ENCODE assay signal across 8 mouse cellular contexts in the genomic region with DNA sequence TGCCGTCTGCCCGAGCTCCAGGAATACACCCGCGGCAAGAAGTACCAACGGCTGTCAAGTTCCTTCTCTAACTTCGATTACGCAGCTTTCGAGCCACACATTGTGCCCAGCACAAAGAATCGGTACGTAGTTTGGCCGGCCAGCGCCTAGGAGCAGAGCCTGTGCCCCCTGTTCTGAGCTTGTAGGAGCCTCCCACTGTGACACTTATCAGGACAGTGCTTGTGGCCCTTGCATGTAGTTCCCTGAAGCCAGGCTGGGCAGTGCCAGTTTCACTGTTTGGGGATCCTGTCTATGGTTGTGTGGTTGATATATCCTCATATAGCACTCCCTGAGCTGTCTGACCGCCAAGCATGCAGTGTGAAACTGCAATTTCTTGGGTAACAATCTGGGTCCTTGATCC. TPM values are rescaled to one million over a fixed set of nuclear protein-coding genes. Genes with fewer than 3 reads are reported as not detected.
DNase-seq lines count a peak whose midpoint lies in the region; ATAC-seq lines count a peak whose summit lies in the region.

No protein-coding gene starts in this region.

- WGBS in lung, embryonic 15.5 days, result 2% methylated on average over 13 of the region's 13 CpGs
- 2% methylated on average over 13 of the region's 13 CpGs for WGBS in limb, embryonic 13.5 days
- 3% methylated on average over 13 of the region's 13 CpGs for WGBS in neural tube, embryonic 15.5 days

- peak overlapping the region; percentile 96 for H3K4me2 ChIP-seq in lung, embryonic 15.5 days
- peak overlapping the region; percentile 98 for H3K4me2 ChIP-seq in limb, embryonic 13.5 days (replicated peaks)
- H3K4me2 ChIP-seq in neural tube, embryonic 15.5 days, result peak overlapping the region; percentile 97

- ATAC-seq in lung, embryonic 15.5 days (ENCODE audit: borderline replicate concordance, extremely low read depth, low FRiP score, low TSS enrichment), result no peak
- no peak for ATAC-seq in limb, embryonic 13.5 days (ENCODE audit: low FRiP score, low read depth)
- 0 out of 2 replicates have a peak, but pooled peaks have one; percentile 18 for ATAC-seq in neural tube, embryonic 15.5 days (ENCODE audit: low FRiP score)

- H3K4me1 ChIP-seq in lung, embryonic 15.5 days, result peaks cover 41% of the 10 kb centered on the region
- H3K4me1 ChIP-seq in erythroblast, embryonic 14.5 days (ENCODE audit: control insufficient read depth), result peaks cover 70% of the 10 kb centered on the region
- peaks cover 45% of the 10 kb centered on the region for H3K4me1 ChIP-seq in limb, embryonic 13.5 days
- H3K4me1 ChIP-seq in neural tube, embryonic 15.5 days, result peaks cover 49% of the 10 kb centered on the region

- no peak for DNase-seq in lung, adult 18-20 months
- DNase-seq in spleen, postnatal 4 days (ENCODE audit: low spot score in 2 of 2), result no peak
- DNase-seq in retina, postnatal 1 day, result no peak
- DNase-seq in gastrocnemius, postnatal 10 days, result no peak

- H3K27ac ChIP-seq in lung, embryonic 15.5 days, result peak overlapping the region; percentile 69
- peak overlapping the region; percentile 69; the same call in 1 of the 2 replicates for H3K27ac ChIP-seq in limb, embryonic 13.5 days
- H3K27ac ChIP-seq in neural tube, embryonic 15.5 days (replicated peaks), result peak overlapping the region; percentile 86

- H3K36me3 ChIP-seq in lung, embryonic 15.5 days, result peaks cover 69% of the 10 kb centered on the region
- H3K36me3 ChIP-seq in erythroblast, embryonic 14.5 days (ENCODE audit: control insufficient read depth), result peaks cover 82% of the 10 kb centered on the region
- peaks cover 70% of the 10 kb centered on the region for H3K36me3 ChIP-seq in limb, embryonic 13.5 days
- peaks cover 64% of the 10 kb centered on the region for H3K36me3 ChIP-seq in neural tube, embryonic 15.5 days

- H3K27me3 ChIP-seq in lung, embryonic 15.5 days, result no peaks in the 10 kb centered on the region
- H3K27me3 ChIP-seq in erythroblast, embryonic 14.5 days (ENCODE audit: control insufficient read depth), result no peaks in the 10 kb centered on the region
- H3K27me3 ChIP-seq in limb, embryonic 13.5 days, result no peaks in the 10 kb centered on the region
- H3K27me3 ChIP-seq in neural tube, embryonic 15.5 days (replicated peaks), result no peaks in the 10 kb centered on the region

- H3K4me3 ChIP-seq in lung, embryonic 15.5 days, result peak overlapping the region; percentile 80
- H3K4me3 ChIP-seq in erythroblast, embryonic 14.5 days (replicated peaks), result peak overlapping the region; percentile 80
- H3K4me3 ChIP-seq in limb, embryonic 13.5 days, result peak overlapping the region; percentile 68
- H3K4me3 ChIP-seq in neural tube, embryonic 15.5 days (replicated peaks), result peak overlapping the region; percentile 65

- no peaks in the 10 kb centered on the region for H3K9me3 ChIP-seq in lung, embryonic 15.5 days
- H3K9me3 ChIP-seq in erythroblast, embryonic 14.5 days (ENCODE audit: control insufficient read depth, low read length), result no peaks in the 10 kb centered on the region
- H3K9me3 ChIP-seq in limb, embryonic 13.5 days, result no peaks in the 10 kb centered on the region
- H3K9me3 ChIP-seq in neural tube, embryonic 15.5 days (replicated peaks), result no peaks in the 10 kb centered on the region

- peak overlapping the region; percentile 72 for H3K9ac ChIP-seq in lung, embryonic 15.5 days
- H3K9ac ChIP-seq in limb, embryonic 13.5 days, result peak overlapping the region; percentile 87
- H3K9ac ChIP-seq in neural tube, embryonic 15.5 days (replicated peaks), result peak overlapping the region; percentile 86

RNA-seq across cellular contexts. Expression of gene Surf1, which starts 0.4 kb away (rescaled TPM):
- polyA plus RNA-seq in lung, embryonic 15.5 days (2015; fragmentation: Nextera tagmentation; extraction: Ambion mirVana), result 52.4 and 56.8 TPM in 2 replicates
- 1.7 and 2.3 TPM in 2 replicates for polyA plus RNA-seq in erythroblast, embryonic 14.5 days (2012)
- polyA plus RNA-seq in limb, embryonic 13.5 days (2015; fragmentation: Nextera tagmentation; extraction: Ambion mirVana), result 58.1 and 58.7 TPM in 2 replicates
- 89.2 and 97.5 TPM in 2 replicates for polyA plus RNA-seq in neural tube, embryonic 15.5 days (2015; fragmentation: Nextera tagmentation; extraction: Ambion mirVana)
- 10 to 100 TPM; 33.3 to 37.6 TPM for total RNA-seq in gastrocnemius, postnatal 10 days (2021)

RNA-seq across cellular contexts. Expression of gene Surf2, which starts 0.6 kb away (rescaled TPM):
- polyA plus RNA-seq in lung, embryonic 15.5 days (2015; fragmentation: Nextera tagmentation; extraction: Ambion mirVana), result 37.6 and 38.3 TPM in 2 replicates
- polyA plus RNA-seq in erythroblast, embryonic 14.5 days (2012), result 0.29 and 0.31 TPM in 2 replicates
- polyA plus RNA-seq in limb, embryonic 13.5 days (2015; fragmentation: Nextera tagmentation; extraction: Ambion mirVana), result 42.0 and 48.8 TPM in 2 replicates
- polyA plus RNA-seq in neural tube, embryonic 15.5 days (2015; fragmentation: Nextera tagmentation; extraction: Ambion mirVana), result 56.6 and 58.4 TPM in 2 replicates
- total RNA-seq in gastrocnemius, postnatal 10 days (2021), result 10 to 100 TPM; 14.0 to 15.4 TPM

RNA-seq across cellular contexts. Expression of gene Rpl7a, which starts 6.2 kb away (rescaled TPM):
- 614 and 640 TPM in 2 replicates for polyA plus RNA-seq in lung, embryonic 15.5 days (2015; fragmentation: Nextera tagmentation; extraction: Ambion mirVana)
- 616 and 622 TPM in 2 replicates for polyA plus RNA-seq in erythroblast, embryonic 14.5 days (2012)
- 647 and 667 TPM in 2 replicates for polyA plus RNA-seq in limb, embryonic 13.5 days (2015; fragmentation: Nextera tagmentation; extraction: Ambion mirVana)
- 385 and 446 TPM in 2 replicates for polyA plus RNA-seq in neural tube, embryonic 15.5 days (2015; fragmentation: Nextera tagmentation; extraction: Ambion mirVana)
- 100 to 1,000 TPM; 415 to 419 TPM for total RNA-seq in gastrocnemius, postnatal 10 days (2021)

RNA-seq across cellular contexts. Expression of gene Med22, which starts 6.3 kb away (rescaled TPM):
- polyA plus RNA-seq in lung, embryonic 15.5 days (2015; fragmentation: Nextera tagmentation; extraction: Ambion mirVana), result 52.0 and 53.7 TPM in 2 replicates
- polyA plus RNA-seq in erythroblast, embryonic 14.5 days (2012), result 2.0 and 2.6 TPM in 2 replicates
- polyA plus RNA-seq in limb, embryonic 13.5 days (2015; fragmentation: Nextera tagmentation; extraction: Ambion mirVana), result 58.7 and 59.1 TPM in 2 replicates
- 95.7 and 108 TPM in 2 replicates for polyA plus RNA-seq in neural tube, embryonic 15.5 days (2015; fragmentation: Nextera tagmentation; extraction: Ambion mirVana)
- total RNA-seq in gastrocnemius, postnatal 10 days (2021), result 10 to 100 TPM; 21.9 to 22.8 TPM

RNA-seq across cellular contexts. Expression of gene Surf6, which starts 14.1 kb away (rescaled TPM):
- 26.2 and 27.3 TPM in 2 replicates for polyA plus RNA-seq in lung, embryonic 15.5 days (2015; fragmentation: Nextera tagmentation; extraction: Ambion mirVana)
- 0.85 and 0.93 TPM in 2 replicates for polyA plus RNA-seq in erythroblast, embryonic 14.5 days (2012)
- 30.7 and 31.5 TPM in 2 replicates for polyA plus RNA-seq in limb, embryonic 13.5 days (2015; fragmentation: Nextera tagmentation; extraction: Ambion mirVana)
- 29.4 and 32.2 TPM in 2 replicates for polyA plus RNA-seq in neural tube, embryonic 15.5 days (2015; fragmentation: Nextera tagmentation; extraction: Ambion mirVana)
- 10 to 100 TPM; 12.9 to 14.7 TPM for total RNA-seq in gastrocnemius, postnatal 10 days (2021)

Comparison
In these comparisons a context has a peak if more than half of its experiments do, and no peak if none do; other contexts are left out.
1. RNA of gene Surf1, which starts 0.4 kb away (polyA plus RNA-seq): 89.2 to 97.5 TPM in neural tube, embryonic 15.5 days, 58.1 to 58.7 TPM in limb, embryonic 13.5 days and 52.4 to 56.8 TPM in lung, embryonic 15.5 days; 1.7 to 2.3 TPM in erythroblast, embryonic 14.5 days; every median in the first group is over 10 times any median in the second.
2. RNA of gene Surf2, which starts 0.6 kb away (polyA plus RNA-seq): 56.6 to 58.4 TPM in neural tube, embryonic 15.5 days, 42.0 to 48.8 TPM in limb, embryonic 13.5 days and 37.6 to 38.3 TPM in lung, embryonic 15.5 days; 0.29 to 0.31 TPM in erythroblast, embryonic 14.5 days; every median in the first group is over 10 times any median in the second.
3. Peak in every context shown above with its lines, with median percentiles within 50 percentile points of each other: H3K27ac ChIP-seq, H3K4me2 ChIP-seq, H3K4me3 ChIP-seq and H3K9ac ChIP-seq.